Mouse (Mus musculus): ENCODE data around the gene Tmem26.
"Not testable (repeated sequence)": the region's sequence is repeated elsewhere in the genome, so short reads cannot be mapped to it uniquely, and the experiment has no call there.

Tmem26 gene

GRCm38 (mm10) chr10:68723568-68724360 lies at the start of gene Tmem26:
Gene Tmem26, plus strand, starts transcription at chr10:68723646.
- DNase-seq (ENCODE audit: low spot score): no peak

- no peak for DNase-seq (ENCODE audit: low spot score)
Measured at GRCm38 (mm10) chr10:68678678-68679077, 44.8 kb upstream of the Tmem26 start.

- DNase-seq (ENCODE audit: low spot score): no peak
Measured at GRCm38 (mm10) chr10:68681233-68681632, 42.2 kb upstream of the Tmem26 start.

- DNase-seq (ENCODE audit: low spot score): no peak
Measured at GRCm38 (mm10) chr10:68685510-68685909, 37.9 kb upstream of the Tmem26 start.

- DNase-seq (ENCODE audit: low spot score): no peak
Measured at GRCm38 (mm10) chr10:68691116-68691515, 32.3 kb upstream of the Tmem26 start.

- DNase-seq (ENCODE audit: low spot score): no peak
Measured at GRCm38 (mm10) chr10:68692401-68692800, 31.0 kb upstream of the Tmem26 start.

- DNase-seq (ENCODE audit: low spot score): no peak
Measured at GRCm38 (mm10) chr10:68695760-68696336, 27.6 kb upstream of the Tmem26 start.

- no peak for DNase-seq (ENCODE audit: low spot score)
Measured at GRCm38 (mm10) chr10:68704268-68704667, 19.2 kb upstream of the Tmem26 start.

GRCm38 (mm10) chr10:68705471-68706036 lies 17.9 kb upstream of the Tmem26 start:
- DNase-seq (ENCODE audit: low spot score): no peak

- DNase-seq (ENCODE audit: low spot score): no peak
Measured at GRCm38 (mm10) chr10:68707014-68707852, 16.2 kb upstream of the Tmem26 start.

GRCm38 (mm10) chr10:68712926-68713325 lies 10.5 kb upstream of the Tmem26 start:
- DNase-seq (ENCODE audit: low spot score): no peak

- no peak for DNase-seq (ENCODE audit: low spot score)
Measured at GRCm38 (mm10) chr10:68714302-68714701, 9.1 kb upstream of the Tmem26 start.

- DNase-seq (ENCODE audit: low spot score): no peak
Measured at GRCm38 (mm10) chr10:68715396-68715795, 8.1 kb upstream of the Tmem26 start.

GRCm38 (mm10) chr10:68718375-68718774 lies 5.1 kb upstream of the Tmem26 start:
- DNase-seq (ENCODE audit: low spot score): no peak

GRCm38 (mm10) chr10:68720887-68721400 lies 2.5 kb upstream of the Tmem26 start:
- no peak for DNase-seq (ENCODE audit: low spot score)

- no peak for DNase-seq (ENCODE audit: low spot score)
Measured at GRCm38 (mm10) chr10:68723015-68723414, 431 bp upstream of the Tmem26 start.

- DNase-seq (ENCODE audit: low spot score): no peak
Measured at GRCm38 (mm10) chr10:68724361-68724720, 895 bp downstream of the Tmem26 start.

- no peak for DNase-seq (ENCODE audit: low spot score)
Measured at GRCm38 (mm10) chr10:68727464-68727863, 4.0 kb downstream of the Tmem26 start.

- DNase-seq (ENCODE audit: low spot score): no peak
Measured at GRCm38 (mm10) chr10:68735621-68736020, 12.2 kb downstream of the Tmem26 start.

GRCm38 (mm10) chr10:68737391-68737790 lies 13.9 kb downstream of the Tmem26 start:
- no peak for DNase-seq (ENCODE audit: low spot score)

- not testable (repeated sequence) for DNase-seq (ENCODE audit: low spot score)
Measured at GRCm38 (mm10) chr10:68738981-68739380, 15.5 kb downstream of the Tmem26 start.

- no peak for DNase-seq (ENCODE audit: low spot score)
Measured at GRCm38 (mm10) chr10:68740251-68740650, 16.8 kb downstream of the Tmem26 start.
